ENCODE assay signal across 7 mouse cellular contexts in the genomic region with DNA sequence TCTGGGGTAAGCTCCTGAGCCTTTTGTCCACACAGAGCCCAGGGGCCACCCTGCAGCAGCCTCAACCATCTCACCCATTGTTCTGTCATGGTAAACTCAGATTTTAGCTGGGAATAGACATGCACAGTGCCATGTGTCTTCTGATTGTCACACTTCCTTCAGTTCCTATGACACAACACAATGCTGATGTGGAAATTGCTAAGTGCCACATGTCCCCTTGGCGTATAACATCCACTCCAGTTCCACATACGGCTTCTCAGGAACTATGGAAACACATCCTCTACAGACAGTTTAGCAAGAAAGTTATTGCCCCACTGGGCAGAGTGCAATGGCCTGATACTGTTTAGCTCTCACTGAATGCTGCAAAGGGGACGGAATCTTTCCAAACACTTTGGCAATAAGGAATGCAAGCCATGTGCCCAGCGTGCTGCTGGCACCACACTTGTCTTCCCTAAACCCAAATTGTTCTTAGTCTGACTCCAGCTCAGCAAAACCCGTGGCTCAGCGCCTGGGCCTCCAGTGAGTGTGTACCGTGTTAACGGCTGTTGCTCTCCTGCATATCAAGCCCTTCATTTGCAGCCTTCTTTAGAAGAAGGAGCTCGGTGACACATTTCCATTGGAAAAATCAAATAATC.
DNase-seq lines count a peak whose midpoint lies in the region; ATAC-seq and TF ChIP-seq lines count a peak whose summit lies in the region.

No protein-coding gene starts in this region.

- H3K36me3 ChIP-seq in liver, postnatal 0 days (replicated peaks; ENCODE audit: insufficient read depth, low read length): no peaks in the 10 kb centered on the region
- H3K36me3 ChIP-seq in liver, embryonic 11.5 days (ENCODE audit: control insufficient read depth, insufficient read depth, low read length): no peaks in the 10 kb centered on the region
- H3K36me3 ChIP-seq in hindbrain, embryonic 12.5 days: no peaks in the 10 kb centered on the region

- no peaks in the 10 kb centered on the region for H3K9me3 ChIP-seq in liver, postnatal 0 days (ENCODE audit: low read length)
- H3K9me3 ChIP-seq in liver, embryonic 11.5 days (ENCODE audit: control insufficient read depth, low read length): no peaks in the 10 kb centered on the region
- H3K9me3 ChIP-seq in hindbrain, embryonic 12.5 days (replicated peaks): no peaks in the 10 kb centered on the region

- no peaks in the 10 kb centered on the region for H3K27me3 ChIP-seq in liver, postnatal 0 days (ENCODE audit: insufficient read depth, low read length)
- no peaks in the 10 kb centered on the region; the same call in 1 of the 2 replicates for H3K27me3 ChIP-seq in liver, embryonic 11.5 days (replicated peaks; ENCODE audit: control insufficient read depth, insufficient read depth, low read length)
- H3K27me3 ChIP-seq in hindbrain, embryonic 12.5 days: no peaks in the 10 kb centered on the region

- no peak overlapping the region for H3K9ac ChIP-seq in liver, postnatal 0 days (replicated peaks)
- H3K9ac ChIP-seq in liver, embryonic 11.5 days (ENCODE audit: low read depth, low read length): no peak overlapping the region
- H3K9ac ChIP-seq in hindbrain, embryonic 12.5 days: no peak overlapping the region

- H3K4me1 ChIP-seq in liver, postnatal 0 days (ENCODE audit: insufficient read depth): no peaks in the 10 kb centered on the region
- no peaks in the 10 kb centered on the region for H3K4me1 ChIP-seq in liver, embryonic 11.5 days (replicated peaks; ENCODE audit: control insufficient read depth, insufficient read depth, low read length)
- peaks cover 54% of the 10 kb centered on the region for H3K4me1 ChIP-seq in hindbrain, embryonic 12.5 days

- peak; percentile 23 for DNase-seq in liver, postnatal 0 days
- no peak for DNase-seq in liver, embryonic 11.5 days (ENCODE audit: low spot score)
- peak; percentile 49 for DNase-seq in cerebellum, adult 9-11 months
- DNase-seq in lung, postnatal 4 days: peak; percentile 40 to 65
- DNase-seq in urinary bladder, adult 18-20 months (ENCODE audit: low spot score in 2 of 2): no peak

- no peak overlapping the region for H3K27ac ChIP-seq in liver, postnatal 0 days (ENCODE audit: low read depth)
- no peak overlapping the region for H3K27ac ChIP-seq in liver, embryonic 11.5 days (ENCODE audit: low read depth, low read length)
- peak overlapping the region; percentile 55; the same call in 1 of the 2 replicates for H3K27ac ChIP-seq in hindbrain, embryonic 12.5 days

- TF ChIP-seq EP300 in liver, postnatal 0 days (IDR thresholded peaks at IDR 0.05; ENCODE audit: low read depth): no peak

- no peak overlapping the region for H3K4me2 ChIP-seq in liver, postnatal 0 days (ENCODE audit: low read depth, low read length)
- H3K4me2 ChIP-seq in liver, embryonic 11.5 days: no peak overlapping the region
- H3K4me2 ChIP-seq in hindbrain, embryonic 12.5 days (replicated peaks): no peak overlapping the region

- H3K4me3 ChIP-seq in liver, postnatal 0 days (ENCODE audit: low read depth, low read length): no peak overlapping the region
- no peak overlapping the region for H3K4me3 ChIP-seq in liver, embryonic 11.5 days (ENCODE audit: low read depth, low read length)
- H3K4me3 ChIP-seq in hindbrain, embryonic 12.5 days: no peak overlapping the region

- TF ChIP-seq CTCF in liver, postnatal 0 days (IDR thresholded peaks at IDR 0.05; ENCODE audit: low read depth): no peak

- ATAC-seq in liver, postnatal 0 days: peak; percentile 43; the same call in 1 of the 2 replicates
- ATAC-seq in liver, embryonic 11.5 days (replicated peaks; ENCODE audit: low FRiP score): no peak
- ATAC-seq in hindbrain, embryonic 12.5 days (ENCODE audit: low FRiP score): no peak
- ATAC-seq in CD4-positive, CD25-positive, alpha-beta regulatory T cell, adult 4 months: no peak

- WGBS in liver, postnatal 0 days (ENCODE audit: insufficient replicate concordance): 65% methylated on average over 9 of the region's 9 CpGs
- WGBS in liver, embryonic 11.5 days: 76% methylated on average over 9 of the region's 9 CpGs
- WGBS in hindbrain, embryonic 12.5 days: 72% methylated on average over 9 of the region's 9 CpGs

Comparison
In these comparisons a context has a peak if more than half of its experiments do, and no peak if none do; other contexts are left out.
1. DNase-seq: peak in liver, postnatal 0 days (single experiment), cerebellum, adult 9-11 months (single experiment) and lung, postnatal 4 days (2 of 2); none in liver, embryonic 11.5 days (single experiment) and urinary bladder, adult 18-20 months (0 of 2).